Mouse (Mus musculus) gastrocnemius, postnatal 10 days (tissue): Measurements from ENCODE around the gene Acly. TPM values are rescaled to one million over a fixed set of nuclear protein-coding genes. Genes with fewer than 3 reads are reported as not detected.
A peak's percentile ranks its signal among the peaks of the same experiment; 100 is the strongest.
"Not testable (repeated sequence)": the region's sequence is repeated elsewhere in the genome, so short reads cannot be mapped to it uniquely, and the experiment has no call there.

ENCODE experiments used
- DNase-seq: peaks from one replicate; pipeline ENCODE4 v3.0.0; 2021; ENCODE audit warnings: mixed read lengths
- total RNA-seq, 2 experiments: library from RNA; stranded (reverse); gene quantifications; 2 replicates each; pipeline ENCODE4 v1.2.3; 2021

Acly gene
- total RNA-seq, 2 experiments from 2014 or later: 26.6 to 34.6 TPM

DNA sequence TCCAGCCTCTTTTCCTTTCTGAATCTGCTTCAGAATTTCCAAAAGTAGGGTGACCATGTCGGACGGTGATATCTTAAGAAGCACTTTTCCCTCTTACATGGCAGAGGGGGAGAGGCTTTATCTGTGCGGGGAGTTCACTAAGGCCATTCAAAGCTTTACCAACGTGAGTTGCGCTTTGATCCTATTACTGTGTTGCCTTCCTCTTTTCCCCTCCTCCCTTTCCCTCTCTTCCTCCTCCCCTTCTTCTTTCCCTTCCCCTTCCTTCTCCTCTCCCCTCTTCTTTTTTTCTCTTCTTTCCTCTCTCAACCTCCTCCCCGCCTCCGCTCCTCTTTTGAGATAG is 17.9 kb upstream of the Acly start:
- no peak for DNase-seq

DNA sequence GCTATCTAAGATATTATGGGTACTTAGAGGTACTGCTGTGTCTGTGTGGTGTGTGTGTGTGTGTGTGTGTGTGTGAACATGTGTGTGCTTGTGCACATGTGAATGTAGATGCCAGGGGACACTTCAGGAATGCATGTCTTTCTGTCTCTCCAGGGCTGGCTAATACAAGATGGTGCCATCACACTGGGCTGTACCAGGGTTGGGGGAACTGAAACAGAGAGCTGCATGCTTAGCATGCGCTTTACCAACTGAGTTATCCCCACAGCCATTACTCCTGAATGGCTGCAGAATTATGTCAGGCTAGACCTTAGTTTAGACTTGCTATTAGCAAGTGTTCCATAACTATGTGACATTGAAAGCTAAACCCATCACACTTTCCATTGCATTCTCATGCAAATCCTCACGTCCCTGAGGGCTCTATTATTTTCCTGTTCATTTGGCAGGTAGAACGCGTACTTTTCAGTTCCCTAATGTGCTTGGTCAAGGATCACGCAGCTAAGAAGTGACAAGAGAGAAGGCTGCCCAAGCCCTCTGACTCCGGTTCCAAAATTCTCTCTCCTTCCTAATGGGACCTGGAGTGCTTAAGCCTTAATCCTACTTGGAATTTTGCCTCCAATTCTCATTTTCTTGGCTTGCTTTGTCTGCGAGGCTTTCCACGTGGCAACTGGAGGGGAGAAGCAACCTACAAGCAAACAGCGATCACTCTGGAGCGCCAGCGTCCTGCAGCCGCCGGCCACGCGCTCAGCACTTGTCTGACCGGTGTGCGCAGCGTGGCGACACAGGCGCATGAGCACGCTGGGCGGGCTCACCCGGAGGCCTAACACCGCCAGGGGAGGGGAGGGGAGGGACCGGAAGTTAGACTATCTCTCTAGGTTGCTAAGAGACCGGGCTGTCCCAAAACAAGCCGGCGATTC is 17.3 kb upstream of the Acly start, which contains the start of gene Ttc25:
Ttc25 (plus strand) TSS at position 776 of the 914 bp plus-strand sequence.
- DNase-seq: peak; percentile 82

DNA sequence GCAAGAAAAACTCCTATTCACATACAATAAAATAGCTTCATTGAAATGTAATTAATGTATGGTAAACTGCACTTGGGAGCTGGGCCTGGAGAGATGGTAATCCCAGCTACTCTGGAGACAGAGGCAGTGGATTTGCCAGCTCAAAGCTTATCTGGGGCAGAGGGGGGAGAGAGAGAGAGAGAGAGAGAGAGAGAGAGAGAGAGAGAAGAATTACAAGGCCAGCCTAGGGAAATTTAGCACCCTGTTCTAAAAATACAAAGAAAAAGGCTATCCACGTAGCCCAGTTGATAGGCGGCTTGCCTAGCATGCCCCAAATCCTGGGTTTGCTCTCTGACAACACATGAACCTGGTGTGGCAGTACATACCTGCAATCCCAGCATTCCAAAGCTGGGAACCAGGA is 13.8 kb upstream of the Acly start:
- no peak for DNase-seq

DNA sequence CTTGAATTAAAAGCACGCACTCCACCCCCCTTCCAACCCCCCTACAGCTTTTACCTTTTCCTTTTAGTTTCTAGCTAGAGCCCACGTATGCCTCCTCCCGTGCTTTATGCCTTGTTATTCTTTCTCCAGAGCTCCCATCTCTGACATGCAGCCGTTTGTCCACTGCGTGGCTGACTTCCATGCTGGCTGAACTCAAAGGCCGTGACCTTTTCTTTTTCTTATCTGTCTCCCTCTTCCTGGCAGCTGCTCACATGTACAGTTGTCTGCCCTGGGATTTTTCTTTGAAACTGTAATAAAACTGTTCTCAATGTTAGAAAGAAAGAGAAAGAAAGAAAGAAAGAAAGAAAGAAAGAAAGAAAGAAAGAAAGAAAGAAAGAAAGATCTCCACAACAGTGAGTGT is 13.2 kb upstream of the Acly start:
- DNase-seq: no peak

DNA sequence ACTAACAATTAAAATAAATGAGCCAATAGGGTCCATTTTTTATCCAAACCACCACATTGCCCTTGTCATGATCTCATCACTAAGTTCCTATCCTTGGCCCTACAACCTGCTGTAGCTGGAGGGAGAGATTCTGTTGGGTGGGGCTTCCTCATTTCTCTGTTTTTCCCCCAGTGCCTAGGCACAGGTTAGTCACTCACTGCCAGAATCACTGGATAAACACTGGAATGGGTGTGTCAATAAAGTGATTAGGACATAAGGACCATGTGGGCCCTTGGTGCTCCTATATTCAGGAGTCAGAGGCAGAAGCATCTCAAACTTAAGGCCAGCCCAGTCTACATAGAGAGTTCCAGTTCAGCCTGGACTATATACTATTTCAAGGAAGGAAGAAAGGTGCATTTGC is 8.7 kb upstream of the Acly start:
- DNase-seq: no peak

DNA sequence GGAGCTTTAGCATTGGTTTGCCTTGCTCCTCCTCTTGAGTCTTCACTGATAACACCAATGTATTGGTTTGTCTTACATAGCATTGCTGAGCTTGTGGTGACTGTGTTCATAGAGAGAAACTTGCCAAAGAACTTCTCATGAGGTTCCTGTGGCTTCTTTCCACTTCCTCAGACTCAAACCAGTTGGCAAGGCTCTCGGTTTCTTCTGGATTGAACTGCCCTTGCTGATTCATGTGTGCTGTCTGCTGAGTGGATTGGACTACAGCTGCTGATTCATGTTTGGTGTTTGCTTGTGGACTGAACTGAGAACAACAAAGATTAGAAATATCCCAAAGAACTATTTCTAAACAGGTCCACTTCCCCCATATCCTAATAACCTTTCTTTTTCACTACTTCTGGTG is 8.2 kb upstream of the Acly start:
- DNase-seq: no peak

DNA sequence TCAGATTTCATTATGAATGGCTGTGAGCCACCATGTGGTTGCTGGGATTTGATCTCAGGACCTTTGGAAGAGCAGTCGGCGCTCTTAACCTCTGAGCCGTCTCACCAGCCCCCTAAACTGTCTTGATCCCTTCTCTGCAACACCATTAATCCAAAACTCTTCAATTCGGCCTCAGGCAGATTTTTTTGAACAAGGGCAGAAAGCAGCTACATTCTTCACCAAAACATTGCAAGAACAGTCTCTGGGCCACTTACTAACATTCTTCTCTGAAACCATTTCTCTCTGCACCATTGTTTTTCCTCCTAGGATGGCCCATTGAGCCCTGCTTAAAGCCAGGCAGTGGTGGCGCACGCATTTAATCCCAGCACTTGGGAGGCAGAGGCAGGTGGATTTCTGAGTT is 7.0 kb upstream of the Acly start:
- DNase-seq: not testable (repeated sequence)

DNA sequence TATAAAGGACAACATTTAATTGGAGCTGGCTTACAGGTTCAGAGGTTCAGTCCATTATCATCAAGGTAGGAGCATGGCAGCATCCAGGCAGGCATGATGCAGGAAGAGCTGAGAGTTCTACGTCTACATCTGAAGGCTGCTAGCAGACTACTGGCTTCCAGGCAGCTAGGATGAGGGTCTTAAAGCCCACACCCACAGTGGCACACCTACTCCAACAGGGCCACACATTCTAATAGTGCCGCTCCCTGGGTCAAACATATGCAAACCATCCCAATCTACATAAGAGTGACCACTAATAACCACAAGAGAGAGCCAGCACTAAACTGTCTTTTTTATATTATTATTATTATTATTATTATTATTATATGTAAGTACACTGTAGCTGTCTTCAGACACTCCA is 6.6 kb upstream of the Acly start:
- not testable (repeated sequence) for DNase-seq

DNA sequence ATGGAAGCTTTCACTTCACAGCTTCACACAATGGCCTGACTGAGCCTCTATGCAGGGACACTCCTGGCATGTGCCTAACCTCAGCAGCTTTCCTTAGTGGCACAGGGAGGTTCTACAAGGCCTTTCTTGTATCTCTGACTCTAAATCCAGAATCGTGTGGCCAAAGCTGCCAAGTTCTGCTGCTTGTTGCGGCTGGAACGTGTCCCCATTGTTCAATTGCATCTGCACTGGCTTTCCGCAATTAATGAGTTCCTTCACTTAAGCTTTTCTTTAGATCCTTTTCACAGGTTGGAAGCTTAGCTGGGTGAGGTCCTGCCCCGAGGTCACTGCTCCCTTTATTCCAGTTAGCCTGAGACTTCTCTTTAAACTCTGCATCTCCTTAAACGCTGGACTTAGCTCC is 6.1 kb upstream of the Acly start:
- DNase-seq: no peak

DNA sequence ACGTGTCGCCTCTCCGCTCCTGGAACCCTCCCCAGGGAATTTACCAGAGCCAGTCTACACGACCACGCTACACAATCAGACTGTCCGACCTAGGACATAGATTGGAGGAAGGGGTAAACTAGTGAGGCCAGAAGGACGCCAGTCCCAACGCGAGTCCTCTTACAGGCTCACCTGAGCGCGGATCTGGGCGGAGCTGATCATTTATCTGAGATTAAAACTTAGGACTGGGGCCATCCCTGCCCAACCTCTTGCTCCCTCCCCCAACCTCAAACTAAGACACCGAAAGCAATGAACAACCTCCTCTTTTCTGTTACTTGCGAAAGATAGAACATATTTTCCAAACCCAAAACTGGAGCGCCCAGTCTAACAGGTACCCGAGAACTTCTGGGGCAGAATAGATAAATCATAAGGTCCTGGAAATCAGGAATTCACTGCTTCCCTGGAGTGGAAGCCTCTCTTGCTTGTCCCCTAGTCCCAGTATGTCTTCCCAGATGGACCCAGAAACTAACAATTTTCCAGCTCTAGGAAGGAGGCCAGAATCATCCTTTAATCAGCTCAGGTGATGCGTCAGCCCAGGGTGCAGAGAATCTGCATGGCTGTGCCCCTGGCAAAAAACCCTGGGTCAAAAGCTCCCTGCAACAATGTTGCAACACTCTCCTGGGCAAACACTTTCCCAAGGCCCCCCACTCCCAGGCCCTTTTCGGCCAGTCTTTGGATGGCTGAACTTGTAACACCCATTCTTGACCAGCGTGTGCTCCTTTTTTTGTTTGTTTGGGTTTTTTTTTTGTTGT is 770 bp upstream of the Acly start:
- DNase-seq: no peak

DNA sequence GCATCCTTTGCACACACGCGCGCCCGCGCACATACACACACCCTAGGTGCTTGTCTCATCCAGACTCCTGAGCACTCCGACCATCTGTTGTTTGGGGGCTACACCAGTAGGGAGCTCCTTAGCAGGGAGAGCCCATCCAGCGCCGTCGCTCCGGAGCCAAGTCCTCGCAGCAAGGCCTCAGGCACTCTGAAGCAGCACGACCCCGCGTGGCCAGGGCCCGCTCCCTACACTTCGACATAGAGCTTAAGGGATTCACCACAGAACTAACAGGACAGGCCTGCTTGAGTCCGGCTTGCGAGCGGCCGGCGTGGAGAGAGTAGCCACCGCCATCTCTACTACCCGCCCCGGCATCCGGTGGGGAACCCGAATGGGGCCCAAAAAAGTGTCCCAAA is 738 bp downstream of the Acly start:
- peak; percentile 54 for DNase-seq

DNA sequence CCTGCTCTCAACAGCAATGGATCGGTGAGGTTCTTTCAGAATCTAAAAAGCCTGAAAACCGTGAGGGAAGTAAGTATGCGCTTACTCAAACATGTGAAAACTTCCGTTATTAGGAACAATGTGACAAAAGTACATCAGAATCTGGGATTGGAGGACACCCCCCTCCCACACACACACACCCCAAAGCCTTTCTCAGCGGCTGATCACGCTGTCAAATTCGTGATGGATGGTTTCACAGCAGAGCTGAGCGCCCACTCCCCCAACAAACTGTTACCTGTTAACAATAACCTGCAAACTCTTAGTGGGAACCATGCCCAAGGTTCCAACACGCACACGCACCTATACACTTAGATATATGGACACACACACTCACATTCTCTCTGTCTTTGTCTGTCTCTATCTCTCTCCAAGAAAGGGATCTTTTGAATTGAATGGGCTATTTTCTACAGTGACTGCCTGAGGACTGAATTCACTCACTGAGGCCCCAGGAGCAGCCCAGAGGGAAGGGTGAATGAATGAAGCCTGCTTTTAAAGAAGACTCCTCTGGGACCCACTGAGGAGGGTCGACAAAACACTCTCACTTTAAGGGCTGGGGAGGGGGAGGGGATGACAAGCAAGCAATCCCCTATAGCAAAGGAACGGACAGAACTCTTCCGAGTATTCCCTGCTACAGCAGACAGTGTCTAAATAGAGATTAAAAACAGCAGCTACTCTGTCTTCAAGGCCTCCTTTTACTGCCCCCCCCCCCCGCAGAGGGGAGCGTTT is 1.6 kb downstream of the Acly start:
- no peak for DNase-seq

DNA sequence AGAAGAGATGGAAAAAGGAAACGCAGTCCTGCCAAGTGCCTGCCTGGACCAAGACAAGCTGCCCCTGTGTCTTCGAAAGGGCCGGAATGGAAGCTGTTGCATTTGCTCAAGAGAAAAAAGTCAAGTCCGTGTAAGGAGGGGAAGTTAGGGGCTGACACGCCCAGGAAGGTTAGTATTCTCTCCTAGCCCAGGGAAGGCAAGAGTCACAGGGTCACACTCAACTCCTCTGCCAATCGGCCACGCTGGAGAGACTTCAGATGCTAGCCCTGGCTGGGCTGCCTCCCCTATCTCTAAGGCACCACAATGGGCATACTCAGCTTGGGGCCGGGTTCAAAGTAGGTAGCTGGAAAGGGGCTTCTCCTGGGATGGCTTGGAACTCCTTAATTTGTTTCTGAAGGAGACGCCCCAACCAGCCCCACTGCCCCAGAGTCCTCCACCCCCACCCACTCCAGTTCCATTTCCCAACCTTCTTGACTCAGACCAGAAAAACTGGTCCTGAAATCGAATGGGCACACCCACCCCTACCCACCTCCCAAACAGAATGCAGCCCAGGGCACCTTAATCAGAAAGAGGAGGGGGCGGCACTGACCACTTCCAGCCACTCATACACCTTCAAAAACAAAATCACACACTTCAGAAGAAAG is 2.7 kb downstream of the Acly start:
- no peak for DNase-seq

DNA sequence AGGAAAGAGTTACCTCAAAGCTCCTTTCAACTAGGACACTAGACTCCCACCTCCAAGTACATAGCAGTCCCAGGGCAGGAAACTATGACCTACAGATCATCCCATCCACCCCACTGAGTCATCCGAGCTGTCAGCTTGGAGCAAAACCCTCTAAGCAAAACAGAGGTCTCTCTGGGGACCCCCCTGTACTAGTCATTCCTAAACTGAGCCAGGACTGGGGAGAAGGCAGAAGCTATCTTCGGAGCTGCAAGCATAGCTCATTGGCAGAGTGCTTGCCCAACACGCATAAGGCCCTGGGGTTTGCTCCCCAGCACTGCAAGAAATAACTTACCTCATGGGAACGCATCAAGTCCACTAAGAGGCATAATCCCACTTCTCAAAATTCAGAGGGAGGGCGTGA is 3.4 kb downstream of the Acly start:
- DNase-seq: no peak

DNA sequence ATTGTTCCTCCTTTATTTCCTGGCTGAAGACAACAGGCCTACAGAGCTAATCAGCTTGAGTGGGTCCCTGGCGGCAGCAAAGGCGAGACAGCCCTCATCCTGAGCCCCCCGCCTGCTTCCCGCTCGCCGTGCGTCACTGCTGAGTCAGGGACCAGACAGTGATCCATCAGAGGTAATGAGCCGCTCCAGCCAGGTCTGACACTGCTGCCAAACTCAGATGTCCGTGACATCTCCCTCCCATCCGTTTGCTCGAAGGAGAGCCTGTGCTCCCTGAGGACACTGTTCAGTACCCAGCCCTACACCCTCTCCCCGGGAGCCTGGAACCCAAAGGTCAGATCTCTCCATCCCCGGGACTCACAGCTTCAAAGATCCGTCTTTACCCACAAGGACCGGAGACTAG is 7.0 kb downstream of the Acly start:
- DNase-seq: no peak

DNA sequence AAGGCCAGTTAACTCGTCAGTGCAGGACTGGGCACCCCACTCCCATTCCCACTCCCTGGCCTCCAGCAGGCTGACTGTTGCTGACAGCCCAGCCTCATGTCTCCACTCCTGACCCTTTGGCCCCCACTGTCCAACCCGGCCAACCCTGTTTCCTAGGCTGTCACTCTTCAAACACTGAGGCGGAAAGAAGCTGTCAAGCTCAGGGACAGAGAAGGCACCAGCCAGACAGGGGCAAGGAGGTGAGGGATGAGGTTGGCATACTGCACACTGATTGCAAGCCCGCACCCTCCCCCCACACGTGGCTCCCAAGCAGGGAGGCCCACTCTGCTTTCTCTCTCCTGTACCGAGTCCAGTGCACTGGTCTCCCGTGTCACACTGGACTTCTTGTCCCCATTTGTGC is 8.6 kb downstream of the Acly start:
- no peak for DNase-seq

DNA sequence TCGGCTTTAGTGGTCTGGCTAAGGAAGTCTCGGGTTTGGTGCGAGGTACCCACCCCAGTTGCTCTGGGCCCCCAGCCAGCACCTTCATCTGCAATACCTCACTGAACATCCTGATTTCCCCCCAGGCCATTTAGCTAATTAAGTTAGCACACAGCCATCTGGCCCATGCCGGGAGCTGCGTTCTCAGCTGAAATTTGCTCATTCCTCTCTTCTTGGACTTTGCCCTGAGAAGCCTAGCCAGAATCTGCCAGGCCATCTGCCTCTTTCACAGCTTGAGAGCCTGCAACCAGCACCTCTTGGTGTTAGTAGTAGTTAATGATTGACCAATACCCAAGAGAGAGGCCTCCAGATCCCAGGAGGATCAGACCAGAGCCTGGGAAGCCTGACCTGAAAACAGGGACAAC is 9.6 kb downstream of the Acly start:
- no peak for DNase-seq

DNA sequence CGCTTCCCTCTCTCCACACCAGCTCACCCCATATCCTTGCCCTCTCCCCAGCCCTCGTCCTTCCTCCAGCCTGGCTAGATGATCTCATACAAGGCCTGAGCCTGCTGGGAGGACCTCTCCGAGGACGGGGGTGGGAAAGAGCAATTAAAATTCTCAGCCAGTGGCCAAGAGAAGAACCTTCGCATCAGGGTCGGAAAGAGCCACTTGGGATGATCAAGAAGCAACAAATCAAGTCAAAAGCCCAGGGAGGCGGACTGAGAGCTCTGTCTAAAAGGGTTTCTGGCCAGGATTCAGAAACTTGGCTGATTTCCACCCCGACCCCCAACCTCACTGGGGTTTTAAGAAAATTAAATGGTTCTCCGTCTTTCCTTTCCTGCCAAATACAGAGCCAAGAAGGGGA is 11.5 kb downstream of the Acly start:
- DNase-seq: no peak

DNA sequence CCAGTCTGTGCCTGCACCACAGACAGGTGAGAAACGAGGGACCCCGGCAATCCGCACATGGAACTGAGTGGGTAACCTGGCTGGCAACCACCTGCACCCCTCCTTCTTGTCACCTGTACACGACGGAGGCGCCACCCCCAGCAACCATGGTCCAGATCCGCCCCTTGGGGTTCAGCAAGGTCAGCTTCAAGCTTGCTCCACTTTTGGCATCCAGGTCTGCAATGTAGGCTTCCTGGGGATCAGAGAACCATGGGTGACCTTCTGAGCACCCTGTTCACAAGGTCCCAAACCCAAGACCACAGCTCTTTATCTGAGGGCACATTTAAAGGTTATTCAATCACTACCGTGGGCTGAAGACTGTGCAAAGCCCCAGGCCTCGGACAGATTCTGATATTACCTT is 12.0 kb downstream of the Acly start:
- DNase-seq: no peak

DNA sequence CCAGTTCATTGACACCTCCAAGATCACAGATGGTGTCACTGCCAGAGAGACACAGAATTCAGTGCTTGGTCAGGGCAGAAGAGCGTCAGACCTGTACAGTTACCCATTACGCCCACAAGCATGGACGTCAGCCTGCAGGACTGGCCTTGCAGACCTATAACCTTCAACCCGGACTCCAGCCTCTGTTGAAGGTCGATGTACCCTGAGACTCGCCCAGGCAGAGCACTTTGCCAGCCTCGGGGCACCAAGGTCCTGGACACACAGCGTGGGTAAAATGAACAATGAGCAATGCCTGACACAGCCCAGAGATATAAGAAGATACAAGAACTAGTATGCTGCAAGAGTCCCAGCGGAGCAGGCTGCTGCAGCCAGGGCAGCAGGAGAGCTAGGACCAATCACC is 12.7 kb downstream of the Acly start:
- DNase-seq: no peak

DNA sequence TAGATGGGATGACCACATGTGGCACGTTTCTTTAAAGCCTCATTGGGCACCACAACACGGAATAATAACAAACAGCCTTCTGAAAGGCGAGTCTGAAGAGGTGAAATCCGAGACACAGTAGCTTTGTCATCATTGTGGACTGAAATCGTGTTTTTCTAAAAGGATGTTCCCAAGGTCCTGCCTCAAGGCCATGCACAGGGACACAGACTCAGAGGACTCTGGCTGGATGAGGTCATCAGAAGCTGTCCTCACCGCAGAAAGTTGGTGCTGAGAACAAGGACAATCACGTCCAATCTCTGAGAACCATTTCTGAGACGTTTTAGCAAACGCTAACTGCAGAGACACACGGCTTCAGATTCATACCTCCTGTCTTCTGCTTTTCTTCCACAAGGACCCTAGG is 14.1 kb downstream of the Acly start:
- no peak for DNase-seq

DNA sequence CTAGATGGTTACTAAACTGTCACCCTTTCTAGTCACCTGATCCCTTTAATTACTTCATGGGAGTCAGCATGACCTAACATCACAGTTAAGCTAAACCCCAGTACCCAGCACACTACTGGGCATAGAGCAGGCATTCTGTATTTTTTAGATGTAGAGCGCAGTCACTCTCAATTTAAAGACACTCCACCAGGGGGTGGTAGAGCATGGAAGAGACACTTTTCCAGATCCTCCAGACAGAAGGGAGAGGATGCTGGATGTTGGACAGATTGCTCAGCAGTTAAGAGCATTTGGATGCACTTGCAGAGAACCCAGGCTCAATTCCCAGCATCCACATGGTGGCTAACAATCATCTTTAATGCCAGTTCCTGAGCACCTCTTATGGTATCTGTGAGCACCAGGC is 15.4 kb downstream of the Acly start:
- DNase-seq: no peak
